31 mouse cellular contexts compared by ENCODE assay signal in genomic region chr9:44593221-44593620, GRCm38 (mm10). TPM values are rescaled to one million over a fixed set of nuclear protein-coding genes. Genes with fewer than 3 reads are reported as not detected.
"Had no signal": no experiment of that assay in that cellular context is flagged by ENCODE, and none has a peak within 500 bp of the region (broad histone marks: within the 10 kb centered on the region; RNA-seq: fewer than 3 reads in every experiment).

No protein-coding gene starts in this region.

- H3K27me3 ChIP-seq: heart, embryonic 12.5 days; limb, embryonic 13.5 days; limb, embryonic 15.5 days had no signal

- H3K9ac ChIP-seq: heart, embryonic 12.5 days; hindbrain, embryonic 14.5 days; limb, embryonic 13.5 days; limb, embryonic 15.5 days; liver, embryonic 12.5 days; liver, embryonic 14.5 days had no signal

- H3K4me2 ChIP-seq: heart, embryonic 12.5 days; hindbrain, embryonic 14.5 days; limb, embryonic 13.5 days; limb, embryonic 15.5 days; liver, embryonic 12.5 days had no signal

- H3K9me3 ChIP-seq: heart, embryonic 10.5 days; limb, embryonic 15.5 days; liver, embryonic 12.5 days had no signal

- H3K27ac ChIP-seq: gastrocnemius, adult 2 months; heart, embryonic 10.5 days; hindbrain, embryonic 14.5 days; layer of hippocampus, adult 2 months; left cerebral cortex, adult 2 months; limb, embryonic 13.5 days; limb, embryonic 15.5 days; liver, embryonic 12.5 days; liver, embryonic 14.5 days had no signal

- H3K4me1 ChIP-seq: limb, embryonic 13.5 days; limb, embryonic 15.5 days had no signal

- H3K4me3 ChIP-seq: gastrocnemius, adult 2 months; heart, embryonic 10.5 days; heart, embryonic 12.5 days; layer of hippocampus, adult 2 months; left cerebral cortex, adult 2 months; limb, embryonic 13.5 days; limb, embryonic 15.5 days; liver, embryonic 12.5 days had no signal

- ATAC-seq: hindbrain, embryonic 16.5 days; inflammation-experienced regulatory T-cells, adult 6 months; intestine, postnatal 0 days; liver, embryonic 12.5 days had no signal

- H3K36me3 ChIP-seq: heart, embryonic 10.5 days; heart, embryonic 12.5 days; limb, embryonic 13.5 days; limb, embryonic 15.5 days; liver, embryonic 12.5 days had no signal

- DNase-seq: gastrocnemius, adult 2 months; gastrocnemius, postnatal 10 days; gastrocnemius, postnatal 25 days; heart, adult 18-20 months; heart, postnatal 14 days; heart, postnatal 36 days; kidney, adult 18-20 months; kidney, adult 8-10 months; kidney, postnatal 10 days; kidney, postnatal 25 days; kidney, postnatal 4 days; left cerebral cortex, postnatal 4 days had no signal

RNA-seq across cellular contexts. Expression of gene Cxcr5, which starts 31.5 kb away (rescaled TPM):
- total RNA-seq: gastrocnemius, adult 2 months; gastrocnemius, postnatal 10 days; gastrocnemius, postnatal 25 days; granulocyte monocyte progenitor cell, adult 5-6 weeks; layer of hippocampus, adult 2 months; layer of hippocampus, postnatal 10 days; layer of hippocampus, postnatal 25 days; left cerebral cortex, adult 2 months; left cerebral cortex, postnatal 25 days; left cerebral cortex, postnatal 4 days had no signal
- polyA plus RNA-seq: heart, embryonic 10.5 days; heart, embryonic 12.5 days; heart, embryonic 14.5 days; hindbrain, embryonic 14.5 days; hindbrain, embryonic 16.5 days; kidney, embryonic 14.5 days; liver, embryonic 12.5 days; liver, embryonic 16.5 days had no signal
